Mouse (Mus musculus) heart, postnatal 14 days (tissue): Measurements from ENCODE around the gene Arhgap44. TPM values are rescaled to one million over a fixed set of nuclear protein-coding genes. Genes with fewer than 3 reads are reported as not detected.

Experiments used
- DNase-seq, 2 experiments: peaks; one replicate each; pipeline ENCODE4 v3.0.0; 2021 to 2022
- intact Hi-C: fragments of 180-260 bp; cut with DNase I; formaldehyde crosslinking; loops from one replicate; pipeline ENCODE4 v1.15.1; 2025
- total RNA-seq, 2 experiments: library from RNA; stranded (reverse); gene quantifications; 2 replicates each; pipeline ENCODE4 v1.2.3; 2021

The Arhgap44 gene
- total RNA-seq, 2 experiments from 2014 or later, result 16.7 to 18.9 TPM

- intact Hi-C loops, result no loop called here
- DNase-seq, result no peak
Measured at GRCm38 (mm10) chr11:65022771-65023170, 140.0 kb downstream of the Arhgap44 start.

- DNase-seq, result no peak
- intact Hi-C loops, result no loop called here
Measured at GRCm38 (mm10) chr11:65020744-65021143, 142.0 kb downstream of the Arhgap44 start.

GRCm38 (mm10) chr11:65016754-65017153, 146.0 kb downstream of the Arhgap44 start:
- DNase-seq, result no peak
- intact Hi-C loops, result no loop called here

DNA sequence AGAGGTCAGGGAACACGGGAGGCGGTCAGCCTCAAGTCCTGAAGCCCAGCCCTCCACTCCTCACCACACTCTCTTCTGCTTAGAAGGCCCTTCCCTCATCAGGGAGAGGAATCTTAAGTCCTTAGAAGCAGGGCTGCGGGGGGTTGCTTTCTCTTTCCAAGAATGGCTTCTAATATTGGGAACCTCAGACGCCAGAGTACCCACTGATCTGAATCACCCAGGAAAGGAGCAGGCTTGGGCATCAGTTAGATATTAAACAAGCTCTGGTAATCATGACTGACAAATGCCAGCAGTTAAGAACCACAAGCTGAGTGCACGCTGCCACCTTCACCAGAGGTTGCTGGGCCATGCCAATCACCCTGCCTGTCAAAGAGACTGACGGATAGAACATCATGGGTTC, 148.9 kb downstream of the Arhgap44 start:
- intact Hi-C loops, result no loop called here
- DNase-seq, result no peak

GRCm38 (mm10) chr11:65006047-65006446, 156.7 kb downstream of the Arhgap44 start:
- no peak for DNase-seq
- intact Hi-C loops, result no loop called here

- no peak for DNase-seq
Measured at GRCm38 (mm10) chr11:65004836-65005235, 157.9 kb downstream of the Arhgap44 start.

DNA sequence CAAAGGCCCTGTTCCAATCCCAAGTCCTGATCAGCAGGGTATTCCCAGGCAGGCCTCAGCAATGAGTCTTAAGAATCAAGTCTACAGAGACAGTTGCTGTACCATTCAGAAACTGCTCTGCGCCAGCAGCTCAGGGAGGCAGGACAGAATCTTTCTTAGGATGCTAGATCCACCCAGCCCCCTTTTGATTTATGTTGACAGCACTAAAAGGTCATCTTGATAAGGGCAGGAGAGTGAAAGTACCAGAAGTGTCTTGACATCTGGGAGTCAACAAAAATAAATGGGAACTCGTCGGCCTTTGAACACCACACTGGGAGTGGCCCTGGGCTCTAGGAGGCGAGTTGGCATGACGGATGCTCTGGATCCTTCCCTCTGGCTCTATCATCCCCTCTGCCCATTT, 159.2 kb downstream of the Arhgap44 start:
- intact Hi-C loops, result no loop called here
- DNase-seq, result no peak

More at GRCm38 (mm10) chr11:65004836-65005235, 157.9 kb downstream of the Arhgap44 start:
- intact Hi-C loops, result no loop called here

- peak; percentile 31 to 33 for DNase-seq
- intact Hi-C loops, result no loop called here
Measured at GRCm38 (mm10) chr11:65001729-65002128, 161.0 kb downstream of the Arhgap44 start.

- intact Hi-C loops, result no loop called here
- no peak for DNase-seq
Measured at GRCm38 (mm10) chr11:64999685-65000084, 163.1 kb downstream of the Arhgap44 start.

DNA sequence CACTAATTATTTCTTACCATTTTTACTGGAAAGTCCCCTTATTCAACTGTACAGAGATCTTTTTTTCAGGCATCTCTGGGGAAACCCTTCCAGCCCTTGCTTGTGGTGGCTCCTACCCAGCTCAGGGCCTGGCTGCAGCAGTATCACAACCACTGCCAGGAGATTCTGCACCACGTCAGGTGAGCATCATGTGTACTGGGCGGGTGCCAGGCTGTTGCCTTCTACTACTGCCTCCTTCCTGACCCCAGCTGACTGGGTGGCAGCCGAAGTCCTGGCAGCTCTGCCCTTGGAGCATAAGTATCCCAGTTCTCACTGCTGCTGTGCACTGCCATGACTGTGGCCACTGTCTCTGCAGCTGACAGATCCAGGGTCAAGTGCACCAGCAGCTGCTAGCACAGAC, 164.3 kb downstream of the Arhgap44 start:
- peak; percentile 75 to 79 for DNase-seq
- intact Hi-C loops, result no loop called here

GRCm38 (mm10) chr11:64988556-64988955, 174.2 kb downstream of the Arhgap44 start:
- intact Hi-C loops, result no loop called here

GRCm38 (mm10) chr11:64979489-64979845, 183.3 kb downstream of the Arhgap44 start:
- no peak for DNase-seq
- intact Hi-C loops, result no loop called here

More at GRCm38 (mm10) chr11:64988556-64988955, 174.2 kb downstream of the Arhgap44 start:
- no peak for DNase-seq

DNA sequence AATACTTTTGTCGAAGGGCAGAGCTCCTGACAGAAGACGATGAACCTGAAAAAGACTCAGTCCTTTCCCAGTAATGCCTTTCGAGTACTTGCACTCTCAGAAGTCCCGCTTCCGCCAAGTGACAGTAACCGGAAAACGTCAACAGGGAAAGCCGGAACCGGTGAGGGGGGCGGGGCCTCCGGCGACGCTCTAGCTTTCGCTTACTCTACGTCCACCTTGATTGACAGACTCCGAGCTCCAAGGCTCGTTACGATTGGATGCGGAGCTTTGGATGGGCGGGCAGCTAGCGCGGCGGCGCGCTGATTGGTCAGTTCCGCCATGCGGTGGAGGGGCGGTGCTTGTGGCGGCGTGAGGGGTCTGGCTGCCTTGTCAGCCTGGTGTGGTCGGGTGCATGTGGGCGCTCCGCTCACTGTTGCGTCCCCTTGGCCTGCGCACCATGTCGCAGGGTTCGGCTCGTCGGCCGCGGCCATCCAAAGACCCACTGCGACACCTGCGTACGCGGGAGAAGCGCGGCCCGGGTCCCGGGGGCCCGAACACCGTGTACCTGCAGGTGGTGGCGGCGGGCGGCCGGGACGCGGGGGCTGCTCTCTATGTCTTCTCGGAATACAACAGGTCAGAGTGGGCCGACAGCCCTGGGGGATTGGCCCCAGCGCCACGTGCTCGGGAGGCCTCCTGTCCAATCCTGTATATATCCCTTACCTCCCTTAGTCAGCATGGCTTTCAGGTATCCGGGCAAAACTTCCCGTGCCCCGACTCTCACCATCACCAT, 183.9 kb downstream of the Arhgap44 start, which contains the start of gene Elac2:
Gene Elac2, plus strand, starts transcription at position 319 of the 769 bp plus-strand sequence.
- intact Hi-C loops, result no loop called here
- peak; percentile 97 for DNase-seq

DNA sequence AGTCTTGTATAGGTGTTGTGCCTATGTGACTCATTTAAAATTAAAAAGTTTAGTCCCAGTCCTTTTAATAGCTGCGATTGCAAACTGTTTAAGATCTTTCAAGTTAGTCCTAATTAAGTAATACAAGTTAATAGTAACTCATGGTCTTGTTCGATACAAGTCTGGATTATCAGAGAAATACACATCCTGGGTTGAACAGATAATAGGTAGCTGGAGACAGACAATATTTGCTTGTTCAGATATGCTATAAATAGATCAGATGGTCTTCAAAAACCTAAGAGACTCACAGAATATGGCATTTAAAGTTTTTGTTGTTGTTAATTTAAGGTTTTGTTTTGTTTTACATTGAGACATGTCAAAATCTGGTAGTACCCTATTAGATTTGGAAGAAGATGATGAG, 190.3 kb downstream of the Arhgap44 start:
- intact Hi-C loops, result no loop called here
- no peak for DNase-seq

GRCm38 (mm10) chr11:64971471-64971988, 191.2 kb downstream of the Arhgap44 start:
- intact Hi-C loops, result no loop called here
- no peak for DNase-seq

GRCm38 (mm10) chr11:64968939-64969342, 193.8 kb downstream of the Arhgap44 start:
- no peak for DNase-seq
- intact Hi-C loops, result loop anchor here (5.0 kb wide), 4 partner anchors 527 to 1757 kb away; no protein-coding TSS in a partner anchor

GRCm38 (mm10) chr11:64968507-64968906, 194.3 kb downstream of the Arhgap44 start:
- intact Hi-C loops, result loop anchor here (5.0 kb wide), 4 partner anchors 526 to 1756 kb away; no protein-coding TSS in a partner anchor
- DNase-seq, result peak; percentile 66 to 81

DNA sequence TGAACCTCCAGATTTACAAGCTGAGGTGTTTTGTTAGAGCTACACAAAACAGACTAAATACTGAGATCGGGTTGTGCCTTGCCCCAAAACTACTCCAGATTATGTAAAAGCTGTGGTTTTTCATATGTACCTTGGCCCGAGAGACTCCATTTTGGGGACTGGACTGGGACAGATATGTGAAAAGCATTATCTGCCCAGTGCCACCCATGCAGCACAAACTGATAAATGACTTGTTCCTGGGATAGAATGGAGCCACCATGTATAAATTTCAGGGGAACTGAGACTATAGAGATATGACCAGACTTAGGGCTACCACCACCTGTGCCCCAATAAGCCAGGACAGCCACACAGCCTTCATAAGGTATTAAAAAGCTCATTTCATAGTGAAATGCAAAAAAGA, 200.1 kb downstream of the Arhgap44 start:
- no peak for DNase-seq
- intact Hi-C loops, result no loop called here

GRCm38 (mm10) chr11:64956962-64957729, 205.6 kb downstream of the Arhgap44 start:
- intact Hi-C loops, result no loop called here
- DNase-seq, result no peak
